Mouse (Mus musculus): ENCODE results near the gene 1700017B05Rik.
"Not testable (repeated sequence)": the region's sequence is repeated elsewhere in the genome, so short reads cannot be mapped to it uniquely, and the experiment has no call there.

The 1700017B05Rik gene

GRCm38 (mm10) chr9:57217220-57217619 is 45.2 kb downstream of the 1700017B05Rik start:
- no peak for DNase-seq (ENCODE audit: low spot score in 2 of 2)

DNA sequence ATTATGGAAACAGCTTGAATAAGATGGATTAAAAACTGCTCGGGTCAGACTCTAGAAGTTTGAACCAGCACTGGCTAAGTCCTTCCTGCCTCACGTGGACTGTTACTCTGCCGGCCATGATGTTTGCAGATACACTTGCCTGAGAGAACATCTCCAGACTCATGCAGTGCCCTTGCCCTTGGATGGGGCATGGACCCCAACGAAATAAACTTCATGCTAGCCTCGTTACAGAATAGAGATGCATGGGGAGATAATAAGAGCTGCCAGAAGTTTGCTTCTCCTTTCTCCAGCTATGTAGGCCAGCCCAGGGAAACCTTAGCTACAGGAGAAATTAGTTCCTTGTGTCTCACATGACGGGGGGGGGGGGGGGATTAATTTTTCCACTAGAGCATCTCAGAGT is 47.9 kb downstream of the 1700017B05Rik start:
- DNase-seq (ENCODE audit: low spot score in 2 of 2), result no peak

- no peak for DNase-seq (ENCODE audit: low spot score in 2 of 2)
Measured at GRCm38 (mm10) chr9:57212448-57213222, 49.8 kb downstream of the 1700017B05Rik start.

GRCm38 (mm10) chr9:57209316-57209715 is 53.1 kb downstream of the 1700017B05Rik start:
- peak in 1 of 2 experiments; percentile 38 for DNase-seq (ENCODE audit: low spot score in 2 of 2)

DNA sequence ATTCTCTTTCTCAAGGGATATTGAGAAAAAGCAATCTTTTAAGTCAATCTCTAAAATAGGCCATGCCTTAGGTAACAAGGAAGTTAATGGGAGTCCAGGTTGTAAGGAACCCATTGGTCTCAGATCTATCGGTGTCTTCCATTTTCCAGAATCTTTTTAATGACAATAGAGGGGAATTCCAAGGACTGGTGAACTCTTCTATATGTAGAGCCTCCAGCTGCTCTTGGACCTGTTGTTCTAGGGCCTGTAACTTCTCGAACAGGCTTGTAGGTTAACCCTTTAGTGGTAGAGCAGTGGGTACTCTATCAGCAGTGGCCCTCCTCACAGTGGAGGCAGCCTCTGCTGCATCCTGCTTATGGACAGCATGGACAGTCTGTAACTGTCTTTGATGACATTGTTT is 55.5 kb downstream of the 1700017B05Rik start:
- DNase-seq (ENCODE audit: low spot score in 2 of 2), result no peak

GRCm38 (mm10) chr9:57203571-57203970 is 58.8 kb downstream of the 1700017B05Rik start:
- not testable (repeated sequence) for DNase-seq (ENCODE audit: low spot score in 2 of 2)

All from thymus, postnatal 10 days (tissue).